Mouse (Mus musculus) limb, embryonic 10.5 days (tissue): Measurements from ENCODE around the gene Ppa2. TPM values are rescaled to one million over a fixed set of nuclear protein-coding genes. Genes with fewer than 3 reads are reported as not detected.

ENCODE experiments used
- DNase-seq: peaks from one replicate; pipeline ENCODE4 v3.0.0-alpha.2; 2017; ENCODE audit warnings: low spot score
- H3K27ac ChIP-seq: fragments of 300-500 bp; sonication (generic); 2 replicates; pipeline ENCODE4 v1.5.1; 2016; ENCODE audit warnings: mild to moderate bottlenecking
- H3K27me3 ChIP-seq: fragments of 300-500 bp; sonication (generic); 2 replicates; pipeline ENCODE4 v1.6.1; 2016; ENCODE audit warnings: low read depth, mild to moderate bottlenecking; ENCODE audit not compliant: poor library complexity, severe bottlenecking
- H3K36me3 ChIP-seq: fragments of 300-500 bp; sonication (generic); 2 replicates; pipeline ENCODE4 v1.6.1; 2016; ENCODE audit warnings: mild to moderate bottlenecking, moderate library complexity
- H3K4me1 ChIP-seq: fragments of 300-500 bp; sonication (generic); 2 replicates; pipeline ENCODE4 v1.6.1; 2016
- H3K4me3 ChIP-seq: fragments of 300-500 bp; sonication (generic); 2 replicates; pipeline ENCODE4 v1.5.1; 2016; ENCODE audit warnings: mild to moderate bottlenecking, moderate library complexity
- H3K9me3 ChIP-seq: fragments of 300-500 bp; sonication (generic); replicated peaks from 2 replicates; pipeline ENCODE4 v1.6.1; 2016; ENCODE audit warnings: mild to moderate bottlenecking
- polyA plus RNA-seq: library from polyadenylated mRNA; unstranded; fragments of >200 nt; fragmentation: Nextera tagmentation; extraction: Ambion mirVana; gene quantifications from 2 replicates; pipeline ENCODE4 v1.2.1, GENCODE M21; 2016

Gene Ppa2
- polyA plus RNA-seq, 1 experiment from 2014 or later: 81.7 TPM

- no peaks in the 10 kb centered on the region for H3K36me3 ChIP-seq
- H3K9me3 ChIP-seq: no peaks in the 10 kb centered on the region
- H3K27ac ChIP-seq: no peak overlapping the region
- no peaks in the 10 kb centered on the region for H3K4me1 ChIP-seq
- no peaks in the 10 kb centered on the region for H3K27me3 ChIP-seq
- DNase-seq: no peak
- H3K4me3 ChIP-seq: no peak overlapping the region
These were observed 113.2 kb downstream of the Ppa2 start for GRCm38 (mm10) chr3:133423073-133423472.

Other genes starting within 250 kb of the Ppa2 start
- gene Ints12, start 218.3 kb upstream of the Ppa2 start, polyA plus RNA-seq: 22.1 and 24.1 TPM in 2 replicates
- 10.1 and 10.9 TPM in 2 replicates for gene Gstcd, start 218.1 kb upstream of the Ppa2 start, polyA plus RNA-seq
- not detected in 2 replicates for gene Arhgef38, start 75.2 kb upstream of the Ppa2 start, polyA plus RNA-seq
- 12.3 and 15.0 TPM in 2 replicates for gene Tet2, start 235.0 kb downstream of the Ppa2 start, polyA plus RNA-seq